8 mouse cellular contexts compared by ENCODE assay signal in genomic region chr9:32717268-32717920, GRCm38 (mm10).
DNase-seq lines count a peak whose midpoint lies in the region; ATAC-seq and TF ChIP-seq lines count a peak whose summit lies in the region.

No protein-coding gene starts in this region.

- H3K36me3 ChIP-seq in forebrain, postnatal 0 days (ENCODE audit: insufficient read depth), result no peaks in the 10 kb centered on the region
- H3K36me3 ChIP-seq in forebrain, embryonic 12.5 days (replicated peaks), result no peaks in the 10 kb centered on the region
- no peaks in the 10 kb centered on the region for H3K36me3 ChIP-seq in kidney, embryonic 15.5 days
- no peaks in the 10 kb centered on the region for H3K36me3 ChIP-seq in embryonic facial prominence, embryonic 10.5 days (replicated peaks)
- no peaks in the 10 kb centered on the region for H3K36me3 ChIP-seq in neural tube, embryonic 15.5 days

- no peak overlapping the region for H3K4me3 ChIP-seq in forebrain, postnatal 0 days (ENCODE audit: low read depth, low read length)
- no peak overlapping the region for H3K4me3 ChIP-seq in forebrain, embryonic 12.5 days (replicated peaks)
- no peak overlapping the region for H3K4me3 ChIP-seq in kidney, embryonic 15.5 days (replicated peaks)
- H3K4me3 ChIP-seq in embryonic facial prominence, embryonic 10.5 days, result no peak overlapping the region
- no peak overlapping the region for H3K4me3 ChIP-seq in neural tube, embryonic 15.5 days (replicated peaks)

- no peaks in the 10 kb centered on the region for H3K9me3 ChIP-seq in forebrain, postnatal 0 days (ENCODE audit: low read length)
- no peaks in the 10 kb centered on the region for H3K9me3 ChIP-seq in forebrain, embryonic 12.5 days
- no peaks in the 10 kb centered on the region for H3K9me3 ChIP-seq in kidney, embryonic 15.5 days (replicated peaks)
- H3K9me3 ChIP-seq in embryonic facial prominence, embryonic 10.5 days, result no peaks in the 10 kb centered on the region
- no peaks in the 10 kb centered on the region for H3K9me3 ChIP-seq in neural tube, embryonic 15.5 days (replicated peaks)

- H3K9ac ChIP-seq in forebrain, postnatal 0 days, result no peak overlapping the region
- H3K9ac ChIP-seq in forebrain, embryonic 12.5 days, result no peak overlapping the region
- H3K9ac ChIP-seq in kidney, embryonic 15.5 days, result no peak overlapping the region
- H3K9ac ChIP-seq in neural tube, embryonic 15.5 days (replicated peaks), result no peak overlapping the region

- no peak for TF ChIP-seq CTCF in forebrain, postnatal 0 days (IDR thresholded peaks at IDR 0.05; ENCODE audit: low read depth)

- no peaks in the 10 kb centered on the region for H3K27me3 ChIP-seq in forebrain, postnatal 0 days (ENCODE audit: insufficient read depth, low read length)
- H3K27me3 ChIP-seq in forebrain, embryonic 12.5 days, result peaks cover 33% of the 10 kb centered on the region
- H3K27me3 ChIP-seq in kidney, embryonic 15.5 days, result no peaks in the 10 kb centered on the region
- H3K27me3 ChIP-seq in embryonic facial prominence, embryonic 10.5 days (replicated peaks; ENCODE audit: low read depth, poor library complexity, severe bottlenecking), result peaks cover 8% of the 10 kb centered on the region; the same call in 1 of the 2 replicates
- H3K27me3 ChIP-seq in neural tube, embryonic 15.5 days (replicated peaks), result peaks cover 25% of the 10 kb centered on the region; the same call in 1 of the 2 replicates

- no peak for DNase-seq in forebrain, postnatal 0 days
- DNase-seq in kidney, adult 8-10 months, result no peak
- no peak for DNase-seq in embryonic facial prominence, embryonic 10.5 days (ENCODE audit: low spot score)
- no peak for DNase-seq in spleen, postnatal 10 days (ENCODE audit: low spot score in 2 of 2)
- DNase-seq in urinary bladder, postnatal 10 days (ENCODE audit: low spot score), result no peak

- H3K4me2 ChIP-seq in forebrain, postnatal 0 days (ENCODE audit: low read depth), result no peak overlapping the region
- H3K4me2 ChIP-seq in forebrain, embryonic 12.5 days, result no peak overlapping the region
- peak overlapping the region; percentile 31; the same call in 1 of the 2 replicates for H3K4me2 ChIP-seq in kidney, embryonic 15.5 days
- H3K4me2 ChIP-seq in neural tube, embryonic 15.5 days, result no peak overlapping the region

- 0 out of 2 replicates have a peak, but pooled peaks cover 11% of the 10 kb centered on the region for H3K4me1 ChIP-seq in forebrain, postnatal 0 days (ENCODE audit: insufficient read depth)
- peaks cover 21% of the 10 kb centered on the region for H3K4me1 ChIP-seq in forebrain, embryonic 12.5 days
- peaks cover 100% of the 10 kb centered on the region for H3K4me1 ChIP-seq in kidney, embryonic 15.5 days
- H3K4me1 ChIP-seq in embryonic facial prominence, embryonic 10.5 days, result peaks cover 98% of the 10 kb centered on the region
- H3K4me1 ChIP-seq in neural tube, embryonic 15.5 days, result peaks cover 48% of the 10 kb centered on the region

- ATAC-seq in forebrain, postnatal 0 days, result no peak
- no peak for ATAC-seq in forebrain, embryonic 12.5 days (ENCODE audit: low FRiP score)
- no peak for ATAC-seq in kidney, embryonic 15.5 days (replicated peaks; ENCODE audit: low FRiP score)
- no peak for ATAC-seq in neural tube, embryonic 15.5 days (ENCODE audit: low FRiP score)

- 0 out of 2 replicates have a peak overlapping the region, but pooled peaks have one; percentile 45 for H3K27ac ChIP-seq in forebrain, postnatal 0 days (ENCODE audit: low read depth, low read length)
- H3K27ac ChIP-seq in forebrain, embryonic 12.5 days, result no peak overlapping the region
- H3K27ac ChIP-seq in kidney, embryonic 15.5 days, result peak overlapping the region; percentile 85
- peak overlapping the region; percentile 55; the same call in 1 of the 2 replicates for H3K27ac ChIP-seq in embryonic facial prominence, embryonic 10.5 days (replicated peaks)
- 0 out of 2 replicates have a peak overlapping the region, but pooled peaks have one; percentile 54 for H3K27ac ChIP-seq in neural tube, embryonic 15.5 days (replicated peaks)

- WGBS in forebrain, postnatal 0 days, result 48% methylated on average over 12 of the region's 12 CpGs
- 69% methylated on average over 12 of the region's 12 CpGs for WGBS in forebrain, embryonic 12.5 days
- 62% methylated on average over 12 of the region's 12 CpGs for WGBS in kidney, embryonic 15.5 days
- WGBS in embryonic facial prominence, embryonic 10.5 days, result 75% methylated on average over 12 of the region's 12 CpGs
- 72% methylated on average over 12 of the region's 12 CpGs for WGBS in neural tube, embryonic 15.5 days
